Mouse (Mus musculus): Measurements from ENCODE around the gene Exosc2.

GRCm38 (mm10) chr2:31719944-31720343 lies 49.4 kb downstream of the Exosc2 start:
- TF ChIP-seq POLR2A (IDR thresholded peaks at IDR 0.05; ENCODE audit: control insufficient read depth, extremely low read depth, insufficient read depth, low read length, poor library complexity) (no peak), CTCF (IDR thresholded peaks at IDR 0.05; ENCODE audit: borderline replicate concordance, control insufficient read depth, extremely low read depth, insufficient read depth, low read length, poor library complexity) (no peak)
